Mouse (Mus musculus) liver, embryonic 14.5 days (tissue): ENCODE measurements around the gene Mbtps1.

ENCODE experiments used
- CTCF ChIP-seq: IDR thresholded peaks from 2 replicates; pipeline ENCODE4 v1.5.1; 2016; ENCODE audit warnings: antibody characterized with exemption, low read depth, control low read depth
- EP300 ChIP-seq: IDR thresholded peaks from 2 replicates; pipeline ENCODE4 v1.6.1; 2016; ENCODE audit warnings: antibody characterized with exemption, low read depth

GRCm38 (mm10) chr8:119531397-119531796, 27.1 kb downstream of the Mbtps1 start:
- TF ChIP-seq CTCF (no peak), EP300 (no peak)
